In the genomic region with DNA sequence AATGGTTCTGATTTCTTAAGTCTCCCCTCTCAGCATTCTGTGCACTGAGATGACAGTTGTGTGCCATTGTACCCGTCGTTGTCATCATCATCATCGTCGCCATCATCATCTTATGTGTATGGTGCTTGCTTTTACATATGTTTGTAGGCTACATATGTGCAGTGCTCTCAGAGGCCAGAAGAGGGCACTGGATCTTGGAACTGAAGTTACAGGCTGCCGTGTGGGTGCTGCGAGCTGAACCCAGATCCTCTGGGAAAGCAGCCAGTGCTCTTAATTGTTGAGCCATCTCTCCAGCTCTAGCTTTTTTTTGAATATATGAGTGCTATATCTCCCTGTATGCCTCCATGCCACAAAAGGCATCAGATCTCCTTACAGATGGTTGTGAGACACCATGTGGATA, we compare ENCODE assay signal across 16 mouse cellular contexts. TPM values are rescaled to one million over a fixed set of nuclear protein-coding genes. Genes with fewer than 3 reads are reported as not detected.
DNase-seq lines count a peak whose midpoint lies in the region; ATAC-seq and TF ChIP-seq lines count a peak whose summit lies in the region.
"Had no signal": no experiment of that assay in that cellular context is flagged by ENCODE, and none has a peak within 500 bp of the region (broad histone marks: within the 10 kb centered on the region; RNA-seq: fewer than 3 reads in every experiment).

No protein-coding gene starts in this region.

- TF ChIP-seq RAD21 in CH12.LX (IDR thresholded peaks at IDR 0.05; ENCODE audit: low read depth, low read length): peak; percentile 9

- H3K36me3 ChIP-seq in hindbrain, postnatal 0 days (ENCODE audit: insufficient read depth, low read length): no peaks in the 10 kb centered on the region
- no peaks in the 10 kb centered on the region for H3K36me3 ChIP-seq in hindbrain, embryonic 12.5 days
- no peaks in the 10 kb centered on the region for H3K36me3 ChIP-seq in midbrain, postnatal 0 days (ENCODE audit: insufficient read depth, low read length)
- H3K36me3 ChIP-seq in midbrain, embryonic 15.5 days (replicated peaks): no peaks in the 10 kb centered on the region
- peaks cover 1 to 4% of the 10 kb centered on the region in 2 experiments for H3K36me3 ChIP-seq in CH12.LX (replicated peaks in 1 of 2; ENCODE audit: control insufficient read depth in 1 of 2, insufficient read depth in 1 of 2, low read length in 1 of 2)
- H3K36me3 ChIP-seq: embryonic facial prominence, embryonic 10.5 days; limb, embryonic 13.5 days had no signal

- in situ Hi-C loops in CH12.LX (cut with MboI; ENCODE audit: low pct_ligation_motif_present, low pct_unique_long_range_greater_than_20kb, low sequenced_read_pairs): loop anchor here (25.0 kb wide), 1 partner anchor 250 kb away; the partner anchor contains the start of gene Rinl

- no peak overlapping the region for H3K4me3 ChIP-seq in hindbrain, postnatal 0 days (ENCODE audit: low read length)
- no peak overlapping the region for H3K4me3 ChIP-seq in hindbrain, embryonic 12.5 days
- H3K4me3 ChIP-seq in midbrain, postnatal 0 days (ENCODE audit: low read depth, low read length): no peak overlapping the region
- no peak overlapping the region for H3K4me3 ChIP-seq in midbrain, embryonic 15.5 days
- H3K4me3 ChIP-seq in CH12.LX (replicated peaks in 1 of 3; ENCODE audit: low read depth in 2 of 3, low read length in 2 of 3, poor library complexity in 1 of 3): no peak overlapping the region
- H3K4me3 ChIP-seq: embryonic facial prominence, embryonic 10.5 days; limb, embryonic 13.5 days had no signal

- no peak overlapping the region for H3K9ac ChIP-seq in hindbrain, postnatal 0 days (replicated peaks; ENCODE audit: low read length)
- H3K9ac ChIP-seq in hindbrain, embryonic 12.5 days: no peak overlapping the region
- H3K9ac ChIP-seq in midbrain, postnatal 0 days (replicated peaks; ENCODE audit: low read length, poor library complexity, severe bottlenecking): no peak overlapping the region
- H3K9ac ChIP-seq in midbrain, embryonic 15.5 days: no peak overlapping the region
- no peak overlapping the region for H3K9ac ChIP-seq in CH12.LX (ENCODE audit: insufficient read depth, low read depth)
- H3K9ac ChIP-seq: limb, embryonic 13.5 days had no signal

- ATAC-seq in hindbrain, postnatal 0 days: no peak
- ATAC-seq in hindbrain, embryonic 12.5 days (ENCODE audit: low FRiP score): no peak
- ATAC-seq in midbrain, postnatal 0 days (ENCODE audit: low FRiP score): no peak
- no peak for ATAC-seq in midbrain, embryonic 15.5 days (replicated peaks)
- ATAC-seq in erythroblast, adult 5-6 weeks (replicated peaks; ENCODE audit: low FRiP score, poor library complexity, severe bottlenecking): no peak

- H3K27me3 ChIP-seq in hindbrain, postnatal 0 days (ENCODE audit: insufficient read depth, low read length): no peaks in the 10 kb centered on the region
- no peaks in the 10 kb centered on the region for H3K27me3 ChIP-seq in hindbrain, embryonic 12.5 days
- H3K27me3 ChIP-seq in midbrain, postnatal 0 days (ENCODE audit: insufficient read depth, low read length): no peaks in the 10 kb centered on the region
- H3K27me3 ChIP-seq in midbrain, embryonic 15.5 days (replicated peaks): no peaks in the 10 kb centered on the region
- no peaks in the 10 kb centered on the region for H3K27me3 ChIP-seq in CH12.LX (replicated peaks)
- H3K27me3 ChIP-seq: limb, embryonic 13.5 days had no signal

- no peaks in the 10 kb centered on the region for H3K4me1 ChIP-seq in hindbrain, postnatal 0 days (ENCODE audit: insufficient read depth, low read length)
- H3K4me1 ChIP-seq in hindbrain, embryonic 12.5 days: peaks cover 9% of the 10 kb centered on the region
- H3K4me1 ChIP-seq in midbrain, postnatal 0 days (ENCODE audit: insufficient read depth, low read length): peaks cover 4% of the 10 kb centered on the region; the same call in 1 of the 2 replicates
- peaks cover 10% of the 10 kb centered on the region for H3K4me1 ChIP-seq in midbrain, embryonic 15.5 days
- peaks cover 1 to 25% of the 10 kb centered on the region in 2 experiments for H3K4me1 ChIP-seq in CH12.LX (ENCODE audit: control insufficient read depth in 1 of 2, insufficient read depth in 2 of 2)

- no peak overlapping the region for H3K4me2 ChIP-seq in hindbrain, postnatal 0 days (ENCODE audit: low read depth, low read length)
- H3K4me2 ChIP-seq in hindbrain, embryonic 12.5 days (replicated peaks): no peak overlapping the region
- H3K4me2 ChIP-seq in midbrain, postnatal 0 days (ENCODE audit: low read depth, low read length, poor library complexity, severe bottlenecking): no peak overlapping the region
- H3K4me2 ChIP-seq in midbrain, embryonic 15.5 days: no peak overlapping the region
- H3K4me2 ChIP-seq in CH12.LX (ENCODE audit: insufficient read depth, low read depth, poor library complexity, severe bottlenecking): no peak overlapping the region
- H3K4me2 ChIP-seq: limb, embryonic 13.5 days had no signal

- no peaks in the 10 kb centered on the region for H3K79me2 ChIP-seq in CH12.LX (replicated peaks; ENCODE audit: control insufficient read depth, extremely low read depth, insufficient read depth, poor library complexity, severe bottlenecking)

- DNase-seq in hindbrain, postnatal 0 days (ENCODE audit: low spot score): no peak
- DNase-seq in midbrain, postnatal 0 days (ENCODE audit: low spot score): no peak
- peak; percentile 34 for DNase-seq in CH12.LX (ENCODE audit: extremely low read depth)
- peak; percentile 69 for DNase-seq in induced T-regulatory cell, adult 2 months (ENCODE audit: low read depth)
- DNase-seq in ovary, postnatal 36 days (ENCODE audit: low spot score): no peak
- DNase-seq: adrenal gland, adult 8-10 months; cerebellum, adult 9-11 months; heart, postnatal 14 days; kidney, postnatal 36 days; thymus, postnatal 36 days had no signal

- no peak overlapping the region for H3K27ac ChIP-seq in hindbrain, postnatal 0 days
- H3K27ac ChIP-seq in hindbrain, embryonic 12.5 days: no peak overlapping the region
- no peak overlapping the region for H3K27ac ChIP-seq in midbrain, postnatal 0 days (ENCODE audit: low read depth, low read length)
- no peak overlapping the region for H3K27ac ChIP-seq in midbrain, embryonic 15.5 days
- H3K27ac ChIP-seq in CH12.LX (ENCODE audit: insufficient read depth, low read depth): no peak overlapping the region
- H3K27ac ChIP-seq: embryonic facial prominence, embryonic 10.5 days; limb, embryonic 13.5 days; macrophage had no signal

- 90% methylated on average over 6 of the region's 6 CpGs for WGBS in hindbrain, postnatal 0 days
- WGBS in hindbrain, embryonic 12.5 days: 83% methylated on average over 6 of the region's 6 CpGs
- WGBS in midbrain, postnatal 0 days: 86% methylated on average over 6 of the region's 6 CpGs
- WGBS in midbrain, embryonic 15.5 days: 89% methylated on average over 6 of the region's 6 CpGs

- no peaks in the 10 kb centered on the region for H3K9me3 ChIP-seq in hindbrain, postnatal 0 days (ENCODE audit: low read length)
- 0 out of 2 replicates have a peak, but pooled peaks cover 2% of the 10 kb centered on the region for H3K9me3 ChIP-seq in hindbrain, embryonic 12.5 days (replicated peaks)
- H3K9me3 ChIP-seq in midbrain, postnatal 0 days (ENCODE audit: low read length): no peaks in the 10 kb centered on the region
- H3K9me3 ChIP-seq in midbrain, embryonic 15.5 days: no peaks in the 10 kb centered on the region
- peaks cover 14% of the 10 kb centered on the region for H3K9me3 ChIP-seq in CH12.LX (replicated peaks; ENCODE audit: low read length)
- H3K9me3 ChIP-seq: limb, embryonic 13.5 days had no signal

- no peak for TF ChIP-seq EP300 in CH12.LX (IDR thresholded peaks at IDR 0.05; ENCODE audit: low read length)

- dilution Hi-C loops in CH12.LX (cut with MboI; ENCODE audit: extremely low pct_ligation_motif_present, extremely low pct_unique_long_range_greater_than_20kb, low sequenced_read_pairs): no loop called here

- TF ChIP-seq CTCF in hindbrain, postnatal 0 days (IDR thresholded peaks at IDR 0.05; ENCODE audit: low read depth): peak; percentile 20; the same call in 1 of the 2 replicates
- peak; percentile 38 for TF ChIP-seq CTCF in midbrain, postnatal 0 days (IDR thresholded peaks at IDR 0.05)
- TF ChIP-seq CTCF in CH12.LX (conservative IDR thresholded peaks at IDR 0.05 in 1 of 2, IDR thresholded peaks at IDR 0.05 in 1 of 2; ENCODE audit: low read depth in 2 of 2, low read length in 2 of 2): peak; percentile 11 to 41; a peak in 2 of 4 replicates

- TF ChIP-seq POLR2A in CH12.LX (IDR thresholded peaks at IDR 0.05; ENCODE audit: low read depth, low read length): no peak

TF ChIP-seq in CH12.LX, 34 proteins besides CTCF, POLR2A, EP300 and RAD21:
- TF ChIP-seq SMC3 (IDR thresholded peaks at IDR 0.05; ENCODE audit: low read depth, low read length) (peak; percentile 29; the same call in 1 of the 2 replicates), MXI1 (IDR thresholded peaks at IDR 0.05; ENCODE audit: low read depth, low read length) (no peak)

RNA-seq across cellular contexts. Expression of gene Map4k1, which starts 55.4 kb away (rescaled TPM):
- total RNA-seq in hindbrain, postnatal 0 days (2014; rRNA removed): 4.1 and 5.8 TPM in 2 replicates
- 12.5 and 15.0 TPM in 2 replicates for polyA plus RNA-seq in hindbrain, postnatal 0 days (2015; fragmentation: Nextera tagmentation; extraction: Ambion mirVana)
- 4.9 and 5.4 TPM in 2 replicates for polyA plus RNA-seq in hindbrain, embryonic 12.5 days (2016; fragmentation: Nextera tagmentation; extraction: Ambion mirVana)
- 5.6 and 17.4 TPM in 2 replicates for total RNA-seq in midbrain, postnatal 0 days (2014; rRNA removed)
- polyA plus RNA-seq in midbrain, postnatal 0 days (2015; fragmentation: Nextera tagmentation; extraction: Ambion mirVana): 18.2 and 21.0 TPM in 2 replicates
- polyA plus RNA-seq in midbrain, embryonic 15.5 days (2015; fragmentation: Nextera tagmentation; extraction: Ambion mirVana): 8.5 and 11.4 TPM in 2 replicates
- total RNA-seq in CH12.LX (2012; rRNA removed) (183 and 195 TPM in 2 replicates), CH12.LX (2014; rRNA removed) (112 and 114 TPM in 2 replicates)
- polyA plus RNA-seq in CH12.LX (2012; ENCODE audit: insufficient read length, low read depth): 395 and 401 TPM in 2 replicates
- total RNA-seq in erythroblast, adult 5-6 weeks (2015; ENCODE audit: low replicate concordance): 5.6 and 6.7 TPM in 2 replicates
- 11.3 and 11.8 TPM in 2 replicates for total RNA-seq in erythroblast, adult 5-6 weeks (2017; ENCODE audit: low replicate concordance)

RNA-seq across cellular contexts. Expression of gene Eif3k, which starts 55.6 kb away (rescaled TPM):
- total RNA-seq in hindbrain, postnatal 0 days (2014; rRNA removed): 347 and 472 TPM in 2 replicates
- polyA plus RNA-seq in hindbrain, postnatal 0 days (2015; fragmentation: Nextera tagmentation; extraction: Ambion mirVana): 309 TPM in 2 replicates
- polyA plus RNA-seq in hindbrain, embryonic 12.5 days (2016; fragmentation: Nextera tagmentation; extraction: Ambion mirVana): 298 and 331 TPM in 2 replicates
- 405 and 482 TPM in 2 replicates for total RNA-seq in midbrain, postnatal 0 days (2014; rRNA removed)
- polyA plus RNA-seq in midbrain, postnatal 0 days (2015; fragmentation: Nextera tagmentation; extraction: Ambion mirVana): 292 and 309 TPM in 2 replicates
- 269 and 284 TPM in 2 replicates for polyA plus RNA-seq in midbrain, embryonic 15.5 days (2015; fragmentation: Nextera tagmentation; extraction: Ambion mirVana)
- total RNA-seq in CH12.LX (2012; rRNA removed) (513 and 551 TPM in 2 replicates), CH12.LX (2014; rRNA removed) (595 and 658 TPM in 2 replicates)
- 580 and 584 TPM in 2 replicates for polyA plus RNA-seq in CH12.LX (2012; ENCODE audit: insufficient read length, low read depth)
- 50.7 and 81.1 TPM in 2 replicates for total RNA-seq in erythroblast, adult 5-6 weeks (2015; ENCODE audit: low replicate concordance)
- 115 and 133 TPM in 2 replicates for total RNA-seq in erythroblast, adult 5-6 weeks (2017; ENCODE audit: low replicate concordance)

Comparison
In these comparisons a context has a peak if more than half of its experiments do, and no peak if none do; other contexts are left out.
1. DNase-seq: peak in CH12.LX (single experiment) and induced T-regulatory cell, adult 2 months (single experiment); none in hindbrain, postnatal 0 days (single experiment), midbrain, postnatal 0 days (single experiment) and ovary, postnatal 36 days (single experiment).
2. RNA of gene Map4k1, which starts 55.4 kb away (polyA plus RNA-seq): 395 to 401 TPM in CH12.LX; 18.2 to 21.0 TPM in midbrain, postnatal 0 days, 12.5 to 15.0 TPM in hindbrain, postnatal 0 days, 8.5 to 11.4 TPM in midbrain, embryonic 15.5 days and 4.9 to 5.4 TPM in hindbrain, embryonic 12.5 days; every median in the first group is over 10 times any median in the second.
3. Peak in every context shown above with its lines, with median percentiles within 50 percentile points of each other: CTCF ChIP-seq.